Mouse (Mus musculus): ENCODE data around the gene Arl5b.

DNA sequence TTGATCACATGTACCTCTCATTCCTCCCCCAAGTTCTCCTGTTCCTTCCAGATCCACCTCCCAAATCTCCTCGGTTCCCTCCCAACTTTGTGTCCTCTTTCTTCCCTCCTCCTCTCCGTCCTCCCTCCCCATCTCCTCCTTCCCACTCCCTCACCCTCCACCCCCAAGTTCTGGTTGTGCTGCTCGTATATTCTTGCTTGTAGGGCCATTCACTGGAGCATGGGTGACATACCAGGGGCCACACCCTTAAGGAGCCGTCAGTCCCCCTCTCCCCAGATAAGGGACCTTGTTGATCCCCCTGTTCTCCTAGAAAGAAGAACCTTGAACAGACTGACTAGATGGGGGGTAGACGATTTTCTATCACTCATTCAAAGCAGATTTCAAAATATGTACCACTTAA lies 17.9 kb downstream of the Arl5b start:
- TF ChIP-seq GATA1 (IDR thresholded peaks at IDR 0.05; ENCODE audit: borderline replicate concordance, low read length), result no peak
- TF ChIP-seq FLI1 (IDR thresholded peaks at IDR 0.05; ENCODE audit: low read length), result no peak
